Mouse (Mus musculus) left cerebral cortex, adult 8-10 months (tissue): ENCODE data around the gene Fam102a. TPM values are rescaled to one million over a fixed set of nuclear protein-coding genes. Genes with fewer than 3 reads are reported as not detected.

Experiments used
- DNase-seq, 2 experiments: peaks; one replicate each; pipeline ENCODE4 v3.0.0; 2022; ENCODE audit warnings: low spot score in 2 of 2
- total RNA-seq, 4 experiments: library from RNA; stranded (reverse); gene quantifications; 2 replicates each; pipeline ENCODE4 v1.2.4; 2022

Gene Fam102a
- total RNA-seq, 4 experiments from 2014 or later: 69.0 to 78.6 (median 70.5) TPM

DNA sequence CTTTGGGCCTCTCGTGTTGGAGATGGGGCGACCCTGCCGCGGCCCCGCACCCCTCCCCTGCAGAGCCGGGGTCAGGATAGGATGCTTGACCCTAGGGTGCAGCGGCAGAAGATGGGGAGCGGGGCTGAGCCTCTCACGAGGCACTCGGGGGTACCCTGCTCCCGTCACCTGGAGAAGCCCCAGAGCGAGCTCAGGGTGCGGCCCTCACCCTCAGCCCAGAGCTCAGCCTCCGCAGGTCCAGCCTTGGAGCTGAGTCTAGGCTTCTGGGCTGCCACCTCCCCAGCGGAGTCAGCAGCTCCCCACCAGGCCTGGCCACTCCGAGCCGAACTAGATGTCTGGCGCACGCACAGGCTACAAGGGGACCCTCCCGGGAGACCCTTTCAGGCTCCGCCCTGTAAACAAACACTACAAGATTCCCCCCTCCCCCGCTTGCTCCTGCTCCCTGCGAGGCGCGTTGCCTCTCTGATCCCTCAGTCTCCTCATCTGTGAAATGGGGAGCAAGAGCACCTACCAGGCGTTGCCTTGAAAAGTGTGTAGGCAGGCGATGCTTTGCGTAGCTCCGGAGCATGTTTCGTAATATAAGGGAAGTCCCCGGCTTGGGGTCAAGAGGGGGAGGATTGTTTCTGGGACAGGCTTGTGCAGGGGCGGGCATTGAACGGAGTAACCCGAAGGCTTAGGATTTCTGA, 72.3 kb downstream of the Fam102a start:
- DNase-seq: no peak

DNA sequence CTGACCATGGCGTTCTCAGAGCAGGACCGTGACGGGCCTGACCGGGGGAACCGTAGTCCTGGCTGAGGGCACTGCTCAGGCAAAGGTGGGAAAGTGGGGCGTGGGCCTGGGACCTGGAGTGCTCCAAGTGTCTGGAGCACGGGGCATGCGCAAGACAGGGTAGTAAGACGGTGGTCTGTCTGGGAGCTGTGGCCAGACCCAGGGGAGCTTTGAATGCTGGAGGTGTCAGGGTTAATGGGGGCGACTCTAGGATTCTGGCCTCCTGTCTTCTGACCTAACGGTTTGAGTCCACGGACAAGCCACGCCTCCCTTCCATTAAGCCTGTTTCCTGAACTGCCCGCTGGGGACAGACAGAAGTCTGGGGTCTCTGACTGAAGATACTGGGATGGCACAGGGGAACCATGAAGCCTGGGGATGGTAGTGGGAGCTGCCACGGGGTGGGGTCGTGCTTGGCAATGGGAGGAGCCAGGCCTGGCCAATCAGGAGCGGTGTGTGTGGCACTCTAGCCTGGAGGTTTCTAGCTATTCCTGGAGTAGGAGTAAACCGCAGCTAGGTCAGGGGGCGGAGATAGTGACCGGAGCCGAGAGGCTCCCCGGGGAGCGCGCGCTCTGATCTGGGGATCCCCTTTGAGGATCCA, 73.1 kb downstream of the Fam102a start:
- DNase-seq: no peak

DNA sequence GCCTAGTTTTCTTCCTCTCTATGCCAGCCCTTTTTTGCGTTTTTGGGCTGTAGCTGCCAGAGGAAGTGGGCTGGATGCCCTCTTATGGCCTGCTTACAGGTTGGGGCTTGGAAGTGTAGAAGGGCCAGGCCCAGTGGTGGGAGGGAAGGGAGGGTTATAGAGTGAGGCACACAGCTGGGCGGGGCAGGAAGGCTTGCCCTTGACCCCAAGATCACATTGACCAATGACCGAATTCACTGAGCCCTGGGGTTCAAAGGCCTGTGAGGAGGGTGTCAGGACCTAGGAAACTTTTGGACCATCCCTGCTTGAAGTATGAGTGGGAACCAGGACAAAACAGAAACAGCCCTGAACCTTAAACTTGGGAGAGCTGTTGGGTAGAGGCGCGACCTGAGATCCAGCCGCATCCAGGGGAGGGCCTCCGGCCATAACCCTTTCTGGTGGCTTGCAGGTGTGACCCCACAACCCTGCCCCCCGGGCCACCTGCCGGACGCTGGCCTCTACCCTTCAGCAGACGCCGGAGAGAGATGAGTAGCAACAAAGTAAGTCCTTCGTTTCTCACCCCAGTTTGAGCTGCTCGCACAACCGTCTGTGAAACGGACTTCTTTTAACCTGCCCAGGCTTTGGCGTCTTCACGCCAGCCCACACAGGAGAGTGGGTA, 73.8 kb downstream of the Fam102a start:
- no peak for DNase-seq

DNA sequence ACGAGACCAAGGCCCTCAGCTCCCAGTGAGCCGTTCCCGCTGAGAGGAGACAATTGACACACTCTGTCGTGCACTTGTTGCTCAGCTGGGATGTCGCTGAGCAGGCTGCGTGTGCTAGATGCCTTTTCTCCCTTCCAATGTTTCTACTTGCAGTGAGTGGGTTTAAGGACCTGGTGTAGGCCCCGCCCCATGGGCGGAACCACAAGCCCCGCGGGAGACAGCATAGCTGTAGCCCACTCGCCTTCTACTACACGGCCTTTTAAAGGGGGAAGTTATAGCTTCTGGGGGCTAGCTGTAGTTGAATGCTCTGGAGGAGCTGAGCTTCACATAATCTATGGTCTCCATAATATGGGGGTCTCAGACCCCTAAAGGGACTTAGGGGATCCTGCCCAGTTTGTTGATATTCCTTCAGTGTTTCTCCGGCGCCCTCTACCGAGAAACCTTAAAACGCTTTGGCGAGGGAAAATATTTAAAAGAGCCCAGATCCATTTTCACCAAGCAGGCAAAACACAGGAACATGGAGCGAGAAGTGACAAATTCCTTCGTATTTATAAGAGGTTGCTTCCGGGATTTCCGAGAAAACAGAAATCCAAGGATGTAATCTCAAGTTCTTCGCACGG, 75.6 kb downstream of the Fam102a start:
- DNase-seq: no peak

DNA sequence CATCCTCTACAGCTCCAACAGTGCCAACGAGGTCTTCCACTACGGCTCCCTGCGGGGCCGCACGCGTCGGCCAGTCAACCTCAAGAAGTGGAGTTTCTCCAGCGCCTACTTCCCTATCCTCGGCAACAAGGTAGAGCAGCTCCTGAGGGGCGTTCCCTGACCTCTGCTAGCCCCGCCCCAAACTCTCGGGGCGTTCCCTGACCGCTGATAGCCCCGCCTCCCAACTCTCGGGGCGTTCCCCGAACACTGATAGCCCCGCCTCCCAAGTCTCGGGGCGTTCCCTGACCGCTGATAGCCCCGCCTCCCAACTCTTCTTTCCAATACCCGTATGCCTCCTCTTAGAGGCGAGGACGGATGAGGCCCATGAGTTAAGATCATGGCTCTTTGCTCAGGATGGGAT, 77.1 kb downstream of the Fam102a start:
- no peak for DNase-seq

DNA sequence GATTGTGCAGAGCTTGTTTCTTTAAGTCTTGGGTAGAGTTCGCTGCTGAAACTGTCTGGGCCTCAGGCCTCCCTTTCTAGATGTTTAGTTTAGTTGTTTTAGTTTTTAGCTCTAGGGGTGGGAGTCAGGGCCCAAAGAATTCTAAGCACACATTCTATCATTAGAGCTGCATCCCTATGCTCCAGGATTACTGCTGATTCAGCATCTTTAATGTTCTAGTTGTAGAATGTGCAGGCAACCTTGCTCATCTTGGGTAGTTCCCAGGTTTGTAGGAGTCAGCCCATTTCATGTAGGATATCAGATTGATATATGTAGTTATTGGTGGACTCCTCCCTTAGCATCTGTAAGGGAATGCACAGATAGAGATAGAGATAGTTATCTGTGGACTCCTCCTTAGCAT, 82.0 kb downstream of the Fam102a start:
- no peak for DNase-seq

DNA sequence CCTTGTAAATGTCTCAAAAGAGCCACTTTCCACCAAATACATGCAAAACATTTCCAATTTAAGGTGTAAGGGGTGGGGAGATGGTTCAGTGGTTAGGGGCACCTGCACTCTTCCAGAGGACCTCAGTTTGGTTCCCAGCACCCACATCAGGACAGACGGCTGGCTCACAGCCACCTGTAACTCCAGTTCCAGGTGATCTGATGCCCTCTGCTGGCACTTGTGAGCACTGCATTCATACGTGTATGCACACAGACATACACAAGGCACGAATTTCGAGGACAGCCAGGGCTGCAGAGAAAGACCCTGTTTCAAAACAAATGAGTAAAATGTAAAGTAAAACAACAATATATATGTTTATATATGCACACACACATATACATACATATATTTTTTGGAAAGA, 82.5 kb downstream of the Fam102a start:
- DNase-seq: no peak

DNA sequence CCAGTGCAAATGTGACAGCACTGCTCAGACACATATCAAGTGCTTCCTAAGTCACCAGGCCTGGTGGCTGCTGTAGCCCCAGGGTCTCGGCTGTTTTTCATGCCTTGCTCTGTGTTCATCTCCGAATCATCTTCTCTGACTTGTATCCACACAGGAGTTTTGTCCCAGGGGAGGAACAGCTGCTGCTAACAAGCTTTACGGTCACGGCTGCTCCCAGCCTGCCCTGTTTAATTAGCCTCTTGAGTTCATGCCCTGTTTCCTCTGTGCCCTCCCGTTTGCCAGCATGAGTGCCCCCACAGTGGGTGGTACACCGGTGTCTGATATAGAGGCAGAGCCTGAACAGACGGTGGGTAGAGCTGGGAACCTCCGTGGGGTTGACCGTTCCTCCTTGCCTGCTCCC, 82.9 kb downstream of the Fam102a start:
- DNase-seq: no peak

Other genes starting within 250 kb of the Fam102a start
- 10 to 100 TPM; 87.7 to 91.0 (median 89.3) TPM for gene Golga2, start 247.9 kb upstream of the Fam102a start, total RNA-seq
- 100 to 1,000 TPM; 204 to 222 (median 213) TPM for gene Swi5, start 247.3 kb upstream of the Fam102a start, total RNA-seq
- 10 to 100 TPM; 65.8 to 82.5 (median 75.7) TPM for gene Ciz1, start 183.0 kb upstream of the Fam102a start, total RNA-seq
- gene Dnm1, start 182.0 kb upstream of the Fam102a start, total RNA-seq: 1,000 to 10,000 TPM; 1,127 to 1,189 (median 1,146) TPM
- gene 1110008P14Rik, start 153.4 kb upstream of the Fam102a start, total RNA-seq: 100 to 1,000 TPM; 226 to 280 (median 259) TPM
- under 1 TPM; 0.50 to 0.81 (median 0.63) TPM for gene Lcn2, start 147.1 kb upstream of the Fam102a start, total RNA-seq
- gene Ptges2, start 139.4 kb upstream of the Fam102a start, total RNA-seq: 10 to 100 TPM; 46.9 to 51.4 (median 49.9) TPM
- gene Naif1, start 84.9 kb upstream of the Fam102a start, total RNA-seq: 1 to 10 TPM; 3.8 to 4.1 (median 3.9) TPM
- 10 to 100 TPM; 56.5 to 66.1 (median 60.9) TPM for gene Slc25a25, start 83.9 kb upstream of the Fam102a start, total RNA-seq
- gene Dpm2, start 35.5 kb downstream of the Fam102a start, total RNA-seq: 10 to 100 TPM; 71.2 to 78.7 (median 72.8) TPM
- 10 to 100 TPM in 2 of 4 experiments, 1 to 10 TPM in 2; 9.3 to 11.0 (median 10.0) TPM for gene Pip5kl1, start 39.5 kb downstream of the Fam102a start, total RNA-seq
- gene 9430097D07Rik, start 40.4 kb downstream of the Fam102a start, total RNA-seq: 1 to 10 TPM in 2 of 4 experiments, under 1 TPM in 2; 0.84 to 2.4 (median 1.1) TPM
- 10 to 100 TPM; 33.9 to 36.5 (median 34.8) TPM for gene St6galnac4, start 51.8 kb downstream of the Fam102a start, total RNA-seq
- 100 to 1,000 TPM; 110 to 142 (median 119) TPM for gene St6galnac6, start 64.4 kb downstream of the Fam102a start, total RNA-seq
- 100 to 1,000 TPM; 143 to 158 (median 151) TPM for gene Ak1, start 86.4 kb downstream of the Fam102a start, total RNA-seq
- 10 to 100 TPM; 19.5 to 22.0 (median 21.4) TPM for gene Eng, start 111.3 kb downstream of the Fam102a start, total RNA-seq
- 10 to 100 TPM in 1 of 4 experiments, 1 to 10 TPM in 3; 6.8 to 11.9 (median 9.1) TPM for gene Fpgs, start 168.8 kb downstream of the Fam102a start, total RNA-seq
- 100 to 1,000 TPM in 2 of 4 experiments, 10 to 100 TPM in 2; 95.8 to 114 (median 105) TPM for gene Cdk9, start 177.7 kb downstream of the Fam102a start, total RNA-seq
- 10 to 100 TPM; 29.5 to 37.8 (median 33.5) TPM for gene Sh2d3c, start 185.7 kb downstream of the Fam102a start, total RNA-seq
- gene 6330409D20Rik, start 205.7 kb downstream of the Fam102a start, total RNA-seq: 1 to 10 TPM; 2.0 to 2.8 (median 2.3) TPM
- gene Tor2a, start 221.9 kb downstream of the Fam102a start, total RNA-seq: 10 to 100 TPM; 27.7 to 32.6 (median 29.9) TPM
- gene Ttc16, start 240.3 kb downstream of the Fam102a start, total RNA-seq: under 1 TPM; 0.18 to 0.81 (median 0.53) TPM
- 1 to 10 TPM; 6.4 to 9.2 (median 7.7) TPM for gene Ptrh1, start 240.5 kb downstream of the Fam102a start, total RNA-seq
- gene Cfap157, start 249.1 kb downstream of the Fam102a start, total RNA-seq: 1 to 10 TPM in 1 of 4 experiments, under 1 TPM in 2, not detected in 1; 0.27 to 1.0 (median 0.66) TPM